Mouse (Mus musculus): ENCODE measurements around the gene 1810013L24Rik. TPM values are rescaled to one million over a fixed set of nuclear protein-coding genes. Genes with fewer than 3 reads are reported as not detected.

1810013L24Rik gene
- total RNA-seq (2021) (100 to 1,000 TPM in 1 of 2 experiments, 10 to 100 TPM in 1; 93.2 to 133 TPM), polyA plus RNA-seq (2012; rRNA removed) (29.2 and 57.0 TPM in 2 replicates)
- long read RNA-seq, full-length matches to known transcripts = 7 of 23 reads
- long read RNA-seq, partial matches to known transcripts = 4 of 23 reads
- long read RNA-seq, other reads (novel, unspliced or antisense) = 12 of 23 reads

DNA sequence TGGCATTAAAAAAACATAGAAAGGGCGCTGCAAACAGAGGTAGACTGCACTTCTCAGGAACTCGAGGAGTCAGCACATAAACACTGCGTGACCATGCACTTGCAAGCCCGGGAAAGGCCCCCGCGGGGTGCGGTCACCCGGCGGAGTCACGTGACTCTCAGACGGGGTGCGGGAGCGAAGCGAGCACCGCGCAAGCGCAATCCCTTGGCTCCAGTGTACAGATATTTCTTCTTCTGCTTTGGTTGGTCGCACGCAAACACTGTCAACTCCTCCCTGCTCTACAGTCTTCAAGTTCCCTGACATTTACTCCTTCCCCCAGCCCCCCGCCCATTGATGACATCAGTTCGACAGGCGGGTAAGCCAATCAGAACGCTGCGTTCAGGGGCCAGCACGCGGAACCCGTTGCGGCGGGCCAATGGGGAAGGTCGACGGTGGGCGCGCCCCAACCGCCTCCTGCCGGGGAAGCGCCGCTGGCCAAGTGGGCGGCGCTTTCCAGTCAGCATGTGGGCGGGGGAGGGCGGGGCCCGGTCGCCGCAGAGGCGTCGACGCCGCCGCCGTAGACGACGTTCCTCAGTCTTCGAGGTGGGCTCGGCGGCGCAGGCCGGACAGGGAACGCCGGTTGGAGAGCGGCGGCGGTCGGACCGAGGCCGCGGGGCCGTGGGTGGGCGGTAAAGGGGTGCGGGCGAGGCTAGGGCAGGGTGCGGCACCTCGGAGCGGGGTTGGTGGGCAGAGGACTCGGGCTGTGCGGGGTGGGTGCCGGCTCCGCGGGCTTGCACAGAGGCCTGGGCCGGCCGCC, at the start of gene 1810013L24Rik:
Gene 1810013L24Rik, plus strand, starts transcription at position 537 of the 796 bp plus-strand sequence.
- TF ChIP-seq EP300 (IDR thresholded peaks at IDR 0.05; ENCODE audit: insufficient read depth, low read depth, low read length) = peak; percentile 59; the same call in 1 of the 2 replicates
- TF ChIP-seq POLR2A (IDR thresholded peaks at IDR 0.05; ENCODE audit: insufficient read depth, low read depth, low read length) = peak; percentile 89
- TF ChIP-seq CTCF (IDR thresholded peaks at IDR 0.05) = no peak; the same call in 1 of the 2 replicates
- Histone ChIP-seq H3K4me3 (peak within 1 kb of the TSS; percentile 95), H3K79me2 (replicated peaks; ENCODE audit: control insufficient read depth, insufficient read depth, low read length) (peaks cover 2% of the 10 kb centered on the region), H3K27ac (peak within 1 kb of the TSS; percentile 99), H3K27me3 (ENCODE audit: control insufficient read depth, insufficient read depth, low read length) (no peaks in the 10 kb centered on the region), H3K36me3 (ENCODE audit: control insufficient read depth, insufficient read depth, low read length) (peaks cover 31% of the 10 kb centered on the region), H3K9ac (ENCODE audit: low read depth, low read length) (peak within 1 kb of the TSS; percentile 95), H3K4me1 (ENCODE audit: control insufficient read depth, insufficient read depth, low read length) (peaks cover 9% of the 10 kb centered on the region)
- peak; percentile 95 to 99 for DNase-seq
- intact Hi-C loops (cut with DNase I) = loop anchor here (1.0 to 5.0 kb wide), 2 partner anchors 33 to 92 kb away; no protein-coding TSS in a partner anchor
- WGBS = under 1% methylated on average over 80 of the region's 80 CpGs

DNA sequence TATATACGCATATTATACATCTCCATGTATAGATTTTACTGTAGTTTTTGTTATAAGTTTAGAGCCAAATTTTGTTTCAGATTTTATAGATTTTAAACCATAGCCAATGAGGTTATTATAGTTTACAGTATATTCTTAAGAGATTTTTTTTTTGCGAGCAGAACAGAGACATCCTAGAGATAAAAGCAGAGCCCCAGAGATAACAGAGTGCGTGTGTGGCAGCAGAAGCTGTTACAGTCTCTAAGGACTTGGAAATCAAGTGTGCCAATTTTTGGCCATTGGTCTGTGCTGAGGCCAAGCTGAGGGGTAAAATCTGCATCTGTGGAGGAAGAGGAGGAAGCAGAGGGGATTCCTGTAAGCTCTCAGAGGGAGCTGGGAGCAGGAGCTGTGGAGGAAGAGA, 49.7 kb upstream of the 1810013L24Rik start:
- Histone ChIP-seq H3K79me2 (replicated peaks; ENCODE audit: control insufficient read depth, insufficient read depth, low read length) (no peaks in the 10 kb centered on the region), H3K9ac (ENCODE audit: low read depth, low read length) (no peak overlapping the region), H3K27me3 (ENCODE audit: control insufficient read depth, insufficient read depth, low read length) (no peaks in the 10 kb centered on the region), H3K4me3 (no peak overlapping the region), H3K4me1 (ENCODE audit: control insufficient read depth, insufficient read depth, low read length) (no peaks in the 10 kb centered on the region), H3K36me3 (ENCODE audit: control insufficient read depth, insufficient read depth, low read length) (peaks cover 2% of the 10 kb centered on the region; the same call in 1 of the 2 replicates), H3K27ac (no peak overlapping the region)
- intact Hi-C loops (cut with DNase I) = no loop called here
- TF ChIP-seq CTCF (IDR thresholded peaks at IDR 0.05) (no peak), EP300 (IDR thresholded peaks at IDR 0.05; ENCODE audit: insufficient read depth, low read depth, low read length) (no peak), POLR2A (IDR thresholded peaks at IDR 0.05; ENCODE audit: insufficient read depth, low read depth, low read length) (no peak)
- DNase-seq = no peak
- 43% methylated on average over 3 of the region's 3 CpGs for WGBS

DNA sequence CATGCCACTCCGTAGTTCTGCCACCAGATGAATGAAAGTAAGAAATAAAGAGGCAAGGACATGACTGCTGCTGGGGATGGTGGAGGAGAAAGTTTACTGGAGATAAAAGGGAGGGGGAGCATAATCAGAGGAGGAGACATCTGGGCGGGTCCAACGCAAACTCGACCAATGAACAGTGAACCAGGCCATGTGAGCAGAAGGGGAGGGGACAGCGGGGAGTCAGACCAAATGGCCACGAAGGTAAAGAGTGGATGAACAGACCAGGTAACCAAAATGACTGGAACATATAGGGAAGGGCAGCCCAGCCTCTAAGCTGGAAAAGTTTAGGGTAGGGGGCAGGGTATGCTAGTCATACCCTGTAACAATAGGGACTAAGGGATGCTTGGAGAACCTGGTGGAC, 48.7 kb upstream of the 1810013L24Rik start:
- 61% methylated on average over 6 of the region's 6 CpGs for WGBS
- Histone ChIP-seq H3K79me2 (replicated peaks; ENCODE audit: control insufficient read depth, insufficient read depth, low read length) (no peaks in the 10 kb centered on the region), H3K27me3 (ENCODE audit: control insufficient read depth, insufficient read depth, low read length) (no peaks in the 10 kb centered on the region), H3K27ac (no peak overlapping the region), H3K36me3 (ENCODE audit: control insufficient read depth, insufficient read depth, low read length) (peaks cover 2% of the 10 kb centered on the region; the same call in 1 of the 2 replicates), H3K4me3 (no peak overlapping the region), H3K4me1 (ENCODE audit: control insufficient read depth, insufficient read depth, low read length) (no peaks in the 10 kb centered on the region), H3K9ac (ENCODE audit: low read depth, low read length) (no peak overlapping the region)
- no peak for DNase-seq
- intact Hi-C loops (cut with DNase I) = no loop called here
- TF ChIP-seq CTCF (IDR thresholded peaks at IDR 0.05) (no peak), EP300 (IDR thresholded peaks at IDR 0.05; ENCODE audit: insufficient read depth, low read depth, low read length) (no peak), POLR2A (IDR thresholded peaks at IDR 0.05; ENCODE audit: insufficient read depth, low read depth, low read length) (no peak)

DNA sequence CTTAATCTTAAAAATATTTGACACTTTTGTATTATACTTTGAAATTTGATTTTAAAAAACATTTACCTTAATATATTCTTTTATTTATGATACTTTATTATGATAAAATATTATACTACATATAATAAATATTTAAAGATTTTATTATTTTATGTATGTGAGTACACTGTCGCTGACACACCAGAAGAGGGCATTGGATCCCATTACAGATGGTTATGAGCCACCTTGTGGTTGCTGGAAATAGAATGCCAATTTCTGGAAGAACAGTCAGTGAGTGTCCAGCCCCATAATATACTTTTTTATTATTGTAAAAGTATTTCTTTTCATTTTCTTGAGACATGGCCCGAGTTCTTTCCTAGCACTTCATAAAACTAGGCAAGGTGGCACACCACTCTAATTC, 48.2 kb upstream of the 1810013L24Rik start:
- no peak for DNase-seq
- no peak overlapping the region for H3K27ac ChIP-seq
- WGBS = 91% methylated on average over 2 of the region's 2 CpGs
- peak; percentile 25; the same call in 1 of the 2 replicates for TF ChIP-seq CTCF (IDR thresholded peaks at IDR 0.05)
- no peak for TF ChIP-seq POLR2A (IDR thresholded peaks at IDR 0.05; ENCODE audit: insufficient read depth, low read depth, low read length)
- H3K27me3 ChIP-seq (ENCODE audit: control insufficient read depth, insufficient read depth, low read length) = no peaks in the 10 kb centered on the region
- intact Hi-C loops (cut with DNase I) = no loop called here
- H3K79me2 ChIP-seq (replicated peaks; ENCODE audit: control insufficient read depth, insufficient read depth, low read length) = no peaks in the 10 kb centered on the region
- no peak overlapping the region for H3K4me3 ChIP-seq
- no peak overlapping the region for H3K9ac ChIP-seq (ENCODE audit: low read depth, low read length)
- no peaks in the 10 kb centered on the region for H3K4me1 ChIP-seq (ENCODE audit: control insufficient read depth, insufficient read depth, low read length)
- peaks cover 2% of the 10 kb centered on the region; the same call in 1 of the 2 replicates for H3K36me3 ChIP-seq (ENCODE audit: control insufficient read depth, insufficient read depth, low read length)

DNA sequence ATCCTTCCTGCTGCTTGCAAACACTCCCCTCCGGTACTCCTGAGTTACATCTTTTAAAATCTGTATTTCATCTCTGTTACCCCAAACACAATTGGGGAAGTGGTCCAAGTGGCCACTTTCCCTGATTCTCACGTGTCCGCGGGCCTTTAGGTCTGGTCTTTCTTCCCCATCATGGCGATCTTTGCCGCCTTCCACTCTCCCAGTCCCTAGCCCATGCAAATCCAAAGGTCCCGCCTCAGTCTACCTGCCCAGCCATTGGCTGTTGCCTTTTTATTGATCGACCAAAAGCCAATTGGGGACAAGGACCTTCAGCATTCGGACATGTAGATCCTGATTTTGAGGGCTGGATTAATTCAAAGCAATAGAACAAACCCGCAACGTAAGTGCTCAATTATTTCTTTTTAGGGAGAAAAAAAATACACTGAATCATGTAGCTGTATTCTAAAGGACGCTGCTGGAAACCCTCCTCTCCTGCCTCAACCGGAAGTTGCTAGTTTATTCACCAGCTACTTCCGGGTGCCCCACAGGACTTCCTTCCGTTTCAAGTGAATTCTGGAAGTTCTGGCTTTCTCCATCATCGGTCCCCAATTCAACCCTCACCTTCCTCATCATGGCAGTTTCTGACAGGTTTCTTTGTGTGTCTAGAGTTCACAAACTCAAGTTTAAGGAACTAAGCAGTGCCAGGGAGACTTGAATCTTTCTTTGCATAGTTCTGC, 46.5 kb upstream of the 1810013L24Rik start:
- H3K27ac ChIP-seq = no peak overlapping the region
- H3K9ac ChIP-seq (ENCODE audit: low read depth, low read length) = no peak overlapping the region
- no peak overlapping the region for H3K4me3 ChIP-seq
- TF ChIP-seq EP300 (IDR thresholded peaks at IDR 0.05; ENCODE audit: insufficient read depth, low read depth, low read length) = no peak
- no peak for TF ChIP-seq POLR2A (IDR thresholded peaks at IDR 0.05; ENCODE audit: insufficient read depth, low read depth, low read length)
- TF ChIP-seq CTCF (IDR thresholded peaks at IDR 0.05) = no peak
- DNase-seq = no peak
- H3K36me3 ChIP-seq (ENCODE audit: control insufficient read depth, insufficient read depth, low read length) = peaks cover 2% of the 10 kb centered on the region; the same call in 1 of the 2 replicates
- H3K27me3 ChIP-seq (ENCODE audit: control insufficient read depth, insufficient read depth, low read length) = no peaks in the 10 kb centered on the region
- intact Hi-C loops (cut with DNase I) = no loop called here
- WGBS = 65% methylated on average over 16 of the region's 16 CpGs
- no peaks in the 10 kb centered on the region for H3K4me1 ChIP-seq (ENCODE audit: control insufficient read depth, insufficient read depth, low read length)
- no peaks in the 10 kb centered on the region for H3K79me2 ChIP-seq (replicated peaks; ENCODE audit: control insufficient read depth, insufficient read depth, low read length)
